Mouse (Mus musculus): Measurements from ENCODE around the gene Radil. TPM values are rescaled to one million over a fixed set of nuclear protein-coding genes. Genes with fewer than 3 reads are reported as not detected.

Radil gene
- total RNA-seq (2023): not detected

DNA sequence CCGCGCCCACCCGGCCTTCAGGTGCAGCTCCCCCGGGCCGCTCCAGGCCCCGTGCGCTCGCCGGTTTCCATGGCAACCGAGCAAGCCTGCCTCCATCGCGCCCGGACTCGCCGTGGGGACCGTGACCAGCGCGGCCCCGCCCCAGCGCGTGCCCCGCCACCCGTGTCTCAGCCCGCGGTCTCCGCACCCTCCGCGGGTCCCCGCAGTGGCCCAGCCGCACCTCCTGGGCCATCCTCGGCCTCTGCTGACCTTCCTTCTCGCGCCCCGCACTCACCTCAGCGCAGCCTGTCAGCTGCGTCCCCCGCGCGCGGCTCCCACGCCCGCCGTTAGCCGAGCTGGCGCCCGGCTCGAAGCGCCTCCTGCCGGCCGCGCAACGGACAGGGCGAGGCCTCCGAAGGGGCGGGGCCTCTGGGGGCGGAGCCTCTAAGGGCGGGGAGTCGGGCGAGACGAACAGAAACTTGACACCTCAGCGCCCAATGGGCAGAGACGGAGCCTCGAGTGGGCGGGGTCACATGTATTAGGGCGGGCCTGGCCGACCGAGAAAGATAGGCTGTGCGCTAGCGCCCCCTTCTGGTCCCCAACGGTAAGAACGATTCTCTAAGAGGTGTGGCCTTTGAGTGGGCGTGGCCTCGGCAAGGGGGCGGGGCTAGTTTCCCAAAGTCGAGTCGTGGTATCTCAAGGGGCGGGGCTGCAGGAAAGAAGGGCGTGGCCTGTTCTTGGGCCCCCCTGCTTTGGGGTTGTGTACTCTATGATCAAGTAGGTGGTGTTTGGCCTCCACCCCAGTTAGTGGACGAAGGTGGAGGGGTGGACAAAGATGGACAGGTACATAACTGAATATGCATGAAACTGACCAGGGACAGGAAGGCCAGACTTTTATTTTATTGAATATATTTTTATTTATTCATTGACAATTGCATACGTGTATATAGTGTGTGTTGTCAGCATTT lies at the start of gene Radil:
TSS of gene Radil (minus strand) at position 393 of the 947 bp plus-strand sequence.

GRCm38 (mm10) chr5:142529915-142530314 lies 21.0 kb downstream of the Radil start, which contains the start of gene Papolb:
Gene Papolb, minus strand, starts transcription at chr5:142530076.

DNA sequence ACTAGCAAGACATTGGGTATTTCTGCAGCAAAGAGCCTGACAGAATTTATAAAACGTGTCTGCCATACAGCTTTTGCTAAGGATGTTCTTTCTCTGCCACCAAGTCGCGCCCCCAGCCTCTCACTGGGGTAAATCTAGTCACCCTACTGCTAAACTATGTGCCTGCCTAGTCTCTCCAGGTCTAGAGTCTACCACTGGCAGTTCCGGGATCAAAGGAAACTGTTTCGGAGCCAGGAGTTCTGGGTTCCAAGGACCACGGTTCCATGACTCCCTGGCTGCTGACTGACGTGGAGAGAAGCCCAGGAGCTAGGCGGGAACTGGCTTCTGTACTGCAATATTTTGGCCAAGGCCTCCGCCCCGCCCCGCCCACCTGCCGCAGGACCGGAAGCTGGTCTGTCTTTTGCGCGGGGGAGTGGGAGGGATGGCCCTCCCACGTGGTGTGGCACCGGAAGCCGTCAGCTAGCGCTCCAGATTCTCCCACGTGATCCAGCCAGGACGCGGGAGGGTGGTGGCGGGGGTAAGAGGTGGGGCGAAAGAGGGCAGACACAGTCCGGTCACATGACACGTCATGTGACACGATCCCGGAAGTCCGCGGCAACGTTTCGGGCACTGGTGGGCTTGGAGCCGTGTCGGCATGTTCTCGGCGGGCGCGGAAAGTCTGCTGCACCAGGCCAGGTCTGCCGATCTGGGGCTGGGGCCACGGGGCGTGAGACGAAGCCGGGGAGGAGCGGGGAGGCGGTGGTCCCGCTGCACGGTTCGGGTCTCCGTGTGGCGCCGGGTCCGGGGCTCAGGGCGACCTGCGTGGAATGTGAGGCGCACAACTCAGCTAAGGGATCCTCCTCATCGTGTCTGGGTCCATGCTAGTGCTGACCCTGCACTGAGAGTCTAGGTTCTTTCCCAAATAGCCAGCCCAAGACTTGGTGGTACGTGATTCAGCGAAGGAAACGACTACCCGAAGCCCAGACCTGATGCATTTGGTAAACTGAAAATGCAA lies 87.1 kb downstream of the Radil start, which contains the start of gene Ap5z1:
TSS of gene Ap5z1 (plus strand) at position 484 of the 994 bp plus-strand sequence.

Other genes with a start within 250 kb of the Radil start
- gene Foxk1, start 149.6 kb downstream of the Radil start, total RNA-seq (2023): 10 to 100 TPM; 37.4 to 42.7 TPM
- 10 to 100 TPM; 21.8 to 37.3 TPM for gene Ap5z1, start 87.2 kb downstream of the Radil start, total RNA-seq (2023)
- not detected for gene Papolb, start 21.0 kb downstream of the Radil start, total RNA-seq (2023)
- gene Mmd2, start 57.7 kb upstream of the Radil start, total RNA-seq (2023): not detected
- 10 to 100 TPM; 46.1 to 46.3 TPM for gene Wipi2, start 76.6 kb upstream of the Radil start, total RNA-seq (2023)
- gene Slc29a4, start 141.4 kb upstream of the Radil start, total RNA-seq (2023): under 1 TPM; 0.20 to 0.86 TPM